Mouse (Mus musculus) gastrocnemius, postnatal 4 days (tissue): ENCODE data around the gene Timm13. TPM values are rescaled to one million over a fixed set of nuclear protein-coding genes. Genes with fewer than 3 reads are reported as not detected.
A peak's percentile ranks its signal among the peaks of the same experiment; 100 is the strongest.

Source experiments
- DNase-seq, 2 experiments: peaks; one replicate each; pipeline ENCODE4 v3.0.0; 2021 to 2022; ENCODE audit warnings: low spot score in 2 of 2, mixed read lengths in 2 of 2
- total RNA-seq, 2 experiments: library from RNA; stranded (reverse); gene quantifications; 2 replicates each; pipeline ENCODE4 v1.2.3; 2021

Gene Timm13
- total RNA-seq, 2 experiments from 2014 or later = 120 to 134 TPM

DNA sequence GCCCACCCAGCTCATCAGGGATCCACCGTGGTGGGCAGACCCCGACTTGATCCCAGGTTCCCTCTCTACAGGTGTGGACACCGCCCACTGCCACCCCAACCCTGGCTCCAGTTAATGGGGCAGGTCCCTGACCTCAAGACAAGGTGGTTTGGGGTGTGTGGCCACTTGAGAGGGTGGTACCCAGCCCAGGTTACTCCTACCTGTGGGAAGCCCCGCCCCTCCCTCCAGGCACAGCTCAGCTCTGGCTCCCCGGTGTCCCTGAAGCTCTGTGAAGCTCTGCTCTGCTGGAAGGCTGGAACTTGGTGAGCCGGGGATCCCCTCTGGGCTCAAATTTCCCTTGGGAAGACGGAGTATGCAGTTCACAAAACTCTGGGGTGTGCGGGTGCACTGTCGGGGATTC is 29.2 kb downstream of the Timm13 start, which contains the start of gene Tmprss9:
Gene Tmprss9, plus strand, starts transcription at position 268 of the 400 bp plus-strand sequence.
- no peak for DNase-seq

DNA sequence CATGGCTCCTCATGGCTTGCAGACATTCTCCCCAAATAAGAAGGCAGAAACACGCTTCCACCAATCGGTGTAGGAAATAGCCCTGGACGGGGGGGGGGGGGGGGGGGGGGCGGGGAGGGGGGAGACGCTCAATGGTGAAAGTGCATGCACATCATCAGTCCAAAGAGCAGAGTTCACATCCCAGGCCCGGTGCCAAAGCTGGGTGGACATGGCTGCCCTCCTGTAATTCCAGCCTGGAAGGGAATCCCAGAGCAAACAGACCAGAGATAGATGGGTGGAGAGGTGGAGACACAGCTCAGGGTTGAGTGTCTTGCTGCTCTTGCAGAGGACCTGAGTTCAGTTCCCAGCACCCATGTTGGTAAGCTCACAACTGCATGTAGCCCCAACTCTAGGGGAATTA is 29.8 kb downstream of the Timm13 start:
- no peak for DNase-seq

DNA sequence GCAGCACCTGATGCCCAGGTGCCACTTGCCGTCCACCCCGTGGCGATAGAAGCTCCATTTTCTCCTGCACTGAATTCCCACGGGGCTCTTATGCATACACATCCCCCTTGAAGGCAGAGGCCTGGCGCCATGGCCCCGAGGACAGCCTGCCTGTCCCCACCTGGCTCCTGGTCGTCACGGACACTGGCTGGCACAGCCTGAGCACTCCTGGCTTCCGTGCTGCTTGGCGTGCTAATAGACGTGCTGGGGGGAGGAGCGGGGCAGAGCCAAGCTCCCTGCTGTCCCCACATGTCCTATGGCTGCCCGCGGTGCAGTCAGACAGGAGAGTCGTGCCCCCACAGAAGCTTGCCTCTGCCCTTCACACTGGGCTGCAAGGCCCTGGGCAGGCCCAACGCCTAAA is 36.3 kb downstream of the Timm13 start:
- no peak for DNase-seq

DNA sequence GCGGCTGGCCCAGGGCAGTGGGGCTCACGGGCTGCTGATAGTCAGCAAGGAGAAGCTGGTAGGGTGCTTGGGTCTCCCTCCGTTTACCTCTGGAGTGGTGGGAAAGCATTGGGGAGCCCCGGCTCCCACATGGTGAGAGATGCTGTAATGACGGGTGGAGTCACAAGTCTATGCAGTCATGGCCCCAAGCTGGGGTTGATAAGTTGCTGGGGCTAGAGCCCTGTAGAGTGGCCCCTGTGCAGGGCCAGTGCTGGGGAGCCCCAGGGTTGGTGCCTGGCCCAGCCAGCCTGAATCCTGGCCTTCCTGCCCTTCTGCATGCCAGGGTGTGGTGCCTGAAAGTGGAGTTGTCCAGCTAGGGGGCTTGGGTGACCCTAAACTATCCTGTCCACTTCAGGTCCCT is 38.5 kb downstream of the Timm13 start:
- DNase-seq = no peak

DNA sequence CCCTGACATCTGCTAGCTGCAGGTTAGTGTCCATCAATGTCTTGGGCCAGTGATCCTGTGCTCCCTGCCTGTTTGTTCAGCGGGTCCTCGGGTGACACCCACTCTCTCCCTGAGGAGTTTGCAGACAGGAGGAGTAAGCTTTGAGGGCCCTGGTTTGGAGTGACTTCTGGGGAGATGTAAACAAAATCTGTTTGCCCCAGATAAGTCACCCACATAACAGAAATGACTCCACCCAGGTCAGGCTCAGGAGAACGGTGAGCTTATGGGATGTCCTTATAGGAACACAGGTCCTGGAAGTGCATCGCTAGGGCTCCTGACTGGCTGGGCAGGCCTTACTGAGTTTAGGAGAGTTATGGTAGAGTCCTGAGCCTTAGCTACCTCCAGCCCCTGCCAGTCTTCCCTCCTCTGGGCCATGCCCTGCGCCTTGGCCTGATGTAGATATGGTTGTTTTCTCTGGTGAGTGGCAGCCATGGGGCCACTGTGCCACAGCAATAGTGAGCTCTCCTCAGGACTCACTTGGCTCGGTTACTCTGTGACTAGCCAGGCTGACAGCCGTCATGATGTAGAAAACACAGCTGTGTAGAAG is 42.3 kb downstream of the Timm13 start:
- no peak for DNase-seq

DNA sequence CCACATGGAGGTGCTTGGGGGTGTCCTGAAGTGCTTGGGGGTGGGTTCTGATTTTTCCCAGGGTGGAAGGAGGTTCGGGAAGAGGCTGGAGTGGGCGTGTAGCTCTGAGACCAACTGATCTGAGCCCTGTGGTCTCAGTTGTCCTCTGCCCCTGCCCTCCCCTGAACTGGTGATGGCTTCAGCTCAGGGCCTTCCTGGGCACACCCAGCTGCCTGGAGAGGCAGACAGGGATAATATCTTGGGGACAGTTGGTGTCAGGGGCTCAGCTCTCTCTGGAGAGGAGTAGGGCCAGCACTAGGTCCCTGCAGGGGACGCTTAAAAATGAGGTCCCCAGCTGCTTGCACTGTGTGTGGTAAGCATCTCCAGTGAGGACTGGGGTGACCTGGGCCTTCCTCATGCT is 42.9 kb downstream of the Timm13 start:
- no peak for DNase-seq

DNA sequence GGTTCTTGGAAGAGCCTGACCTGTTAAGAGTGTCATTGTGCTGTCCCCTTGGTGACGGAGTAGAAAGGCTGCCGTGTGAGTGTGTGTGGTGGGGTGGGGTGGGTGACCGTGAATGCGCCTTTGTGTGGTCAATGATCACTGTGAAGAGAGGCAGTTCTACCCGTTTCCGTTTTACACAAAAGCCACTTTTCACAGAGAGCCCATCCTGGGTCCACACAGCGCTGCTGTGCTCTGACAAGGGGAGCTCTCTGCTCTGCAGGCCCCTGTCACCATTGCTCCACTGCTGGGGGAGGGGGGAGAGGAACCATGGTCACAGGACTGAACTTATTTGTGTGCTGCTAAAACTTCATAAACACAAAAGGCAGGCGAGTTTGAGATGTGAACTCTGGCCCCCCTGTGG is 43.4 kb downstream of the Timm13 start:
- no peak for DNase-seq

DNA sequence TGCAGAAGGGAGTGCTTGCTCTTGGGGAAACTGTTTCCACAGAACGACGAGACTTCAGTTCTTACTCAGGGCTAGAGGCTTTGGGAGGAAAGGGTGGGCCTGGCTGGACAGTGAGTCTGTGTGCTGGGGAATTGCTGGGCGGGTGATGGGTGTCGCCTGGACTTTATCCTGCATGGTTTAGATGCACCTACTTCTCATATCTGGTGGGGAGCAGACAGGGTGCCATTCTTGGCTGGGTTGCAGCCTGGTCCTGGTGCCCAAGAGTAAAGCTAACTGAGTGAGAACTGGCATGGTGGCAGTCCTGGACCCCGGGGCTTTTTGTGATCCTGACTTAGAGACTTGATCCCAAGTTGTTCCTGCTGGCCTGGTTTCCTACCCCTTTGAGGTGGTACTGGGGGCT is 43.9 kb downstream of the Timm13 start:
- no peak for DNase-seq

DNA sequence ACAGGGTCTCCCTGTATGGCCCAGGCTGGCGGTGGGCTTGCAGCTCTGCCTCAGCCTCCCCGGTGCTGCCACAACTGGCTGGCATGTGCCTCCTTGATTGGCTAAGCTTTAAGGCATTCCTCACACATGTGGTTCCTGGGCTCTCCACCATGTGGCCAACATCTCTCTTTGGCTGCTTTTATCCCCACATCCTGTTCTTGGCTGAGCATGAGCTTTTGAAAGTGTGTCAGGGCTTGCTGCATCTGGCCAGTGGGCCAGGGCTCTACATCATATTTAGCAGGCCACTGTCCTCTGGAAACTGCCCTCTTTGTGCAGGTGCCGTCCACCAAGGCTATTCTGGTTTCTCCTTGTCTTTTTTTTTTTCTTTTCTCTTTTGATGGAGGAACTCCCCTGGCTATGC is 44.5 kb downstream of the Timm13 start:
- no peak for DNase-seq

DNA sequence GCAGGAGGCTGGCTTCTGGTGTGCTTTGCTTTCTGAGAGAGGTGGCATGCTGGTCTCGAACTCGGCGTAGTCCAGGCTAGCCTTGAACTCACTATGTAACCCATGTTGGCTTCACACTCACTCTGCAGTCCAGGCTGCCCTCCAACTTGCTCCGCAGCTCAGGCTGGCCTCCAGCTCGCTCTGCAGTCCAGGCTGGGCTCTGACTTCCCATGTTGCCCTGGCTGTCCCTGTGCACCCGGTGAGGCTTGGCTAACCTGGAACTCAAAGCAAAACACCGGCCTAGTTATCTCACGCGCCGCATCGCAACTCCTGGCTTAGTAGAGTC is 45.1 kb downstream of the Timm13 start:
- no peak for DNase-seq

DNA sequence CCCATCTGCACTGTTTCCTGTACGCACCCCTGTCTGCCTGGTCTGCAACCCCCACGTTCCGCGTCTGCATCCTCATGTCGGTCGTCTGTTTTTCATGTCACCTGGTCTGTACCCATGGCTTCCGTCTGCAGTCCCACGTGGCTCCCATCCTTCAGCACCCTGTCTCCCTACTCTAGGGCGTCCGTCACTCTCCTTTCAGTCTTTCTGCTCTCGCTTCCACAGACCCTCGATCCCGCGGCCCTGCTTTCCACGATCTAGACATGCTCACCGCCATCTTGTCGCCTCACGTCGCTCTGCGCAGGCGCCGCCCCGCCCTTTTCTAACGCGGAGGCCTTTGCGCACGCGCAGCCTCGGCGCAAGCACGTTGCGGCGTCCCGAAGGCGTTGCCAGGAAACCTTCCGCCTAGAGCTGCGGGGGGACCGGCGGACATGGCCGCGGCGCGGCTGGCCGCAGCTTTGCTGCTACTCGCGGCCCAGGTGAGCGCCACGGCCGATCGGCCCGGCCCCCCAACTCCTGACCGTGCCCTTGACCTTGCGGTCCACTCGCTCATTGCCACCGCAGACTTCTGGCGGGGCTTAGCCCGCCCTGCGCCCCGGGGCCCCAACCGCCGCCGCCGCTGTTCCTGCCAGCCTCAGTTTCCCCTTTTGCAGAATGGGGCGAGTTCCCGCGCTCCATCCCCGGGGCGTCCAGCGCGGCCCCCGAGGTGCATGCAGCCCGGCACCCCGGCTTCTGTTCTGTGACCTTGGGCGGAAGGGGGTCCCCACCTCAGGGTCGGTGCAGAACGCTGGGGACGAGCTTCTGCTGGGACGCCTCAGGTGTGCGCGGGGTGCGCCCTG is 45.6 kb downstream of the Timm13 start, which contains the start of the genes Lsm7 and Sppl2b:
Gene Lsm7, minus strand, starts transcription at position 297 of the 836 bp plus-strand sequence.
Gene Sppl2b, plus strand, starts transcription at position 363 of the 836 bp plus-strand sequence.
- DNase-seq = peak; percentile 98 to 99

Other genes starting within 250 kb of the Timm13 start
- 10 to 100 TPM; 50.7 to 50.8 TPM for gene Btbd2, start 243.9 kb downstream of the Timm13 start, total RNA-seq
- gene Mknk2, start 222.9 kb downstream of the Timm13 start, total RNA-seq = 100 to 1,000 TPM; 170 to 176 TPM
- 10 to 100 TPM; 24.0 to 25.4 TPM for gene Mob3a, start 199.0 kb downstream of the Timm13 start, total RNA-seq
- gene Izumo4, start 198.8 kb downstream of the Timm13 start, total RNA-seq = 1 to 10 TPM; 8.3 to 8.4 TPM
- gene Ap3d1, start 158.7 kb downstream of the Timm13 start, total RNA-seq = 10 to 100 TPM; 52.1 to 58.7 TPM
- gene Dot1l, start 145.8 kb downstream of the Timm13 start, total RNA-seq = 10 to 100 TPM; 50.5 to 61.2 TPM
- 10 to 100 TPM; 47.1 to 55.8 TPM for gene Sf3a2, start 102.8 kb downstream of the Timm13 start, total RNA-seq
- gene Plekhj1, start 102.3 kb downstream of the Timm13 start, total RNA-seq = 10 to 100 TPM; 41.7 to 43.0 TPM
- gene Amh, start 95.7 kb downstream of the Timm13 start, total RNA-seq = under 1 TPM; 0.86 to 0.93 TPM
- gene Jsrp1, start 87.5 kb downstream of the Timm13 start, total RNA-seq = 100 to 1,000 TPM; 199 to 230 TPM
- gene Oaz1, start 74.3 kb downstream of the Timm13 start, total RNA-seq = 100 to 1,000 TPM; 785 to 853 TPM
- gene Lingo3, start 56.9 kb downstream of the Timm13 start, total RNA-seq = 10 to 100 TPM; 21.5 to 22.1 TPM
- 10 to 100 TPM; 53.7 to 54.2 TPM for gene Lsm7, start 45.8 kb downstream of the Timm13 start, total RNA-seq
- 10 to 100 TPM; 30.9 to 38.6 TPM for gene Sppl2b, start 45.7 kb downstream of the Timm13 start, total RNA-seq
- under 1 TPM in 1 of 2 experiments, not detected in 1; 0.10 TPM for gene Tmprss9, start 29.1 kb downstream of the Timm13 start, total RNA-seq
- gene Lmnb2, start 17.3 kb upstream of the Timm13 start, total RNA-seq = 10 to 100 TPM; 46.8 to 50.5 TPM
- gene Gadd45b, start 29.1 kb upstream of the Timm13 start, total RNA-seq = 10 to 100 TPM; 13.5 to 16.3 TPM
- gene Gng7, start 114.0 kb upstream of the Timm13 start, total RNA-seq = 1 to 10 TPM; 1.9 to 2.0 TPM
- under 1 TPM in 1 of 2 experiments, not detected in 1; 0.10 TPM for gene Diras1, start 124.7 kb upstream of the Timm13 start, total RNA-seq
- gene Slc39a3, start 136.5 kb upstream of the Timm13 start, total RNA-seq = 10 to 100 TPM; 11.2 to 11.9 TPM
- 100 to 1,000 TPM in 1 of 2 experiments, 10 to 100 TPM in 1; 98.0 to 100 TPM for gene Sgta, start 159.2 kb upstream of the Timm13 start, total RNA-seq
- gene Thop1, start 169.1 kb upstream of the Timm13 start, total RNA-seq = 10 to 100 TPM; 40.6 to 44.0 TPM
- gene Creb3l3, start 197.9 kb upstream of the Timm13 start, total RNA-seq = 1 to 10 TPM; 1.2 to 1.5 TPM
- 100 to 1,000 TPM; 148 to 152 TPM for gene Map2k2, start 204.9 kb upstream of the Timm13 start, total RNA-seq
- gene Zbtb7a, start 234.3 kb upstream of the Timm13 start, total RNA-seq = 10 to 100 TPM; 37.7 to 42.0 TPM